Mouse (Mus musculus): ENCODE data around the gene Fgfr4.
A peak's percentile ranks its signal among the peaks of the same experiment; 100 is the strongest.

Fgfr4 gene

DNA sequence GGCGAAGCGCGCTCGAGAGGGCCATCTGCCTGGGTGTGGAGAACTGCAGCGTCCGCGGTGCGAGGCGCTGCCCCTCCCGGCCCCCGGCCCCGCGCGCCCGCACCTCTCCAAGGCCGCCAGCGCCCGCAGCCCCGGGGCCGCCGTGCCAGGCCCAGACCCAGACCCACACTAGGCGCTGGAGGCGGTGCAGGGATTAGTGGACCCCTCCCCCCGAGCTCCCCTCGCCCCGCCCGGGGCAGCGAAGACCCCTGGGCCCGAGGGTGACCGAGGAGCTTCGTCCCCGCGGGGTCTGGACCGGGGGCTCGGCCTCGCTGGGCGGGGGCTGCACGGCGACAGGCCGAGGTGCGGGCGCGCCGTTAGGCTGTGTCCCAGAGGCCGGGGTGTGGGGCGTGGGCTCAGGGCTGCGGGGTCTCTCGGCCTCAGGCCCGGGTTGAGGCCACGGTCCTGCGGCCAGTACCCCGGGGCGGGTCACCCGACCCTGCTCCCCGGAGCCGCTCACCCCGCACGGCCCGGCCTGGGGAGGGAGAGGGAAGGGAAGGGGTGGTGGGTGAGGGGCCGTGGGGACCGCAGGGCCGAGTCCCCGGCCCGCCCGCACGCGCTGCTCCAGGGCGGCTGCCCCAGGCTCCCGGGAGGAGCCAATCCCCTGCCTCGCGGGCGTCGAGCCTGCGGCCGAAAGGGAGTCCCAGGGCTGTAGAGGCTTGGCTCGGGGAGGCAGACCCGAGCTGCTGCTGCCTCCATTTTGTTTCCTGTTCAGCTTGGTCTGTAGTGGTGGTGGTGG is 57.9 kb downstream of the Fgfr4 start:
- peak; percentile 46 for DNase-seq (ENCODE audit: low spot score)

DNA sequence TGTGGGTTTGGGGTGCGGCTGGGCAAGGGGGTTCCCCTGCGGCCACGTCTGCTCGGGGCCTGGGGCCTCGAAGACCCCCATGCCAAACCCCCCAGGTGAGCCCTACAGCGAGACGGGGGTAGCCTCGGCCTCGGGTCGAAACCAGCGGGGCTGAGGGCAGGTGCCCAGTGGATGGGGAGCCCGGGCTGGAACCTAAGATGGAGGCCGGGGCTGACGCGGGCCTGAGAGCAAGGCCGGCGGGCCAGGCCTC is 58.5 kb downstream of the Fgfr4 start:
- DNase-seq (ENCODE audit: low spot score), result no peak

DNA sequence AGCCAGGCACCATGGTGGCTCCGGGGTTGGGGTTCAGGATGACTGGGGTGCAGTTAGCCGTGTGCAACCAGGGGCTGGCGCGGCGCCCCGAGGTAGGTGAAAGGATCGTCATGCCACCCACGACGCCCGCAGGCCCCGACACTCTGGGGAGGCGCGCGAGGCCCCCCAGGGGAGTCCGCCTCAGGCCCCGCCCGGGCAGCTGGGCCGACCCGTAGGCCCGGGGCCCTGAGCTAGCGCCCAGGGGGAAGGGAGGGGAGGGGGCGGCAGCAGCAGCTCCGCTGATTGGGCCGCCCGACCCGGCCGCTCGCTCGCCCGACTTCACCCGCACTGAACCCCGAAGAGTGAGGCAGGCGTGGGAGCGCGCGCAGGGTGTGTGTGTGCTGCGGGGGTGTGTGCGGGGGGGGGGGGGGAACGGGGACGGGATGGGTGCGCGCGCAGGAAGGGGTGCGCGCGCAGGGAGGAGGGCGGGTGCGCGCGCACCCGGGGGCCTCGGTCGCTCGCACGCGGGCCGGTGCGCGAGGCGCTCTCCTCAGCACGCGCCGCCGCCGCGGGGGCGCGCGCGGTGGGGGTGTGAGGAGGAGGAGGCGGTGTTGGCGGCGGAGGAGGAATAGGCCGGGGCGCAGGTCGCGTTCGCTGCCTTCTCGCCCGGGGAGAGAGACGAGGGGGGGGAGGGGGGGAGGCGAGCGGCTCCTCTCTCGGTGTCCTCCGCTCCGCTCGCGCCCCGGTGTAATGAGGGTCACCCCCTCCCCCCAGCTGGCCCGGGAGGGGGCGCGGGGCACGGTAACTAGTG is 59.0 kb downstream of the Fgfr4 start:
- peak; percentile 59 for DNase-seq (ENCODE audit: low spot score)

GRCm38 (mm10) chr13:55212011-55212360 is 59.5 kb downstream of the Fgfr4 start:
- no peak for DNase-seq (ENCODE audit: low spot score)

- no peak for DNase-seq (ENCODE audit: low spot score)
Observed at GRCm38 (mm10) chr13:55212361-55213137, 60.1 kb downstream of the Fgfr4 start.

GRCm38 (mm10) chr13:55213138-55213806 is 60.8 kb downstream of the Fgfr4 start:
- no peak for DNase-seq (ENCODE audit: low spot score)
